Mouse (Mus musculus): ENCODE measurements around the gene Map4k5. TPM values are rescaled to one million over a fixed set of nuclear protein-coding genes. Genes with fewer than 3 reads are reported as not detected.

Map4k5 gene
- polyA plus RNA-seq, 1 experiment from 2014 or later: 33.7 TPM

- Histone ChIP-seq H3K9me3 (no peaks in the 10 kb centered on the region), H3K4me1 (peaks cover 18% of the 10 kb centered on the region), H3K27me3 (replicated peaks; ENCODE audit: low read depth, poor library complexity, severe bottlenecking) (peaks cover 52% of the 10 kb centered on the region), H3K27ac (replicated peaks) (peak within 1 kb of the TSS; percentile 76), H3K4me3 (peak within 1 kb of the TSS; percentile 70), H3K36me3 (replicated peaks) (no peaks in the 10 kb centered on the region)
- peak; percentile 61 for DNase-seq (ENCODE audit: low spot score)
- WGBS: 2% methylated on average over 45 of the region's 45 CpGs
These were observed 102.2 kb downstream of the Map4k5 start, which contains the start of gene Cdkl1 for GRCm38 (mm10) chr12:69790530-69791505. Cdkl1 (minus strand) TSS chr12:69791267.

GRCm38 (mm10) chr12:69789766-69790529, 103.1 kb downstream of the Map4k5 start:
- no peak for DNase-seq (ENCODE audit: low spot score)
- Histone ChIP-seq H3K27ac (replicated peaks) (peak overlapping the region; percentile 76), H3K27me3 (replicated peaks; ENCODE audit: low read depth, poor library complexity, severe bottlenecking) (peaks cover 52% of the 10 kb centered on the region), H3K36me3 (replicated peaks) (no peaks in the 10 kb centered on the region), H3K4me1 (peaks cover 18% of the 10 kb centered on the region), H3K4me3 (peak overlapping the region; percentile 70), H3K9me3 (no peaks in the 10 kb centered on the region)
- 33% methylated on average over 27 of the region's 27 CpGs for WGBS

GRCm38 (mm10) chr12:69788380-69788779, 104.6 kb downstream of the Map4k5 start:
- peaks cover 52% of the 10 kb centered on the region for H3K27me3 ChIP-seq (replicated peaks; ENCODE audit: low read depth, poor library complexity, severe bottlenecking)
- 84% methylated on average over 5 of the region's 5 CpGs for WGBS

GRCm38 (mm10) chr12:69785471-69785870, 107.5 kb downstream of the Map4k5 start:
- no peak for DNase-seq (ENCODE audit: low spot score)
- H3K4me1 ChIP-seq: peaks cover 12% of the 10 kb centered on the region
- no peak overlapping the region for H3K4me3 ChIP-seq
- 87% methylated on average over 9 of the region's 9 CpGs for WGBS
- H3K27ac ChIP-seq (replicated peaks): no peak overlapping the region
- no peaks in the 10 kb centered on the region for H3K9me3 ChIP-seq
- H3K27me3 ChIP-seq (replicated peaks; ENCODE audit: low read depth, poor library complexity, severe bottlenecking): peaks cover 32% of the 10 kb centered on the region
- H3K36me3 ChIP-seq (replicated peaks): no peaks in the 10 kb centered on the region

More at GRCm38 (mm10) chr12:69788380-69788779, 104.6 kb downstream of the Map4k5 start:
- no peak for DNase-seq (ENCODE audit: low spot score)
- Histone ChIP-seq H3K27ac (replicated peaks) (no peak overlapping the region), H3K4me1 (peaks cover 22% of the 10 kb centered on the region), H3K4me3 (no peak overlapping the region), H3K9me3 (no peaks in the 10 kb centered on the region), H3K36me3 (replicated peaks) (no peaks in the 10 kb centered on the region)

- H3K9me3 ChIP-seq: no peaks in the 10 kb centered on the region
- H3K27ac ChIP-seq (replicated peaks): no peak overlapping the region
- H3K27me3 ChIP-seq (replicated peaks; ENCODE audit: low read depth, poor library complexity, severe bottlenecking): peaks cover 11% of the 10 kb centered on the region; the same call in 1 of the 2 replicates
- DNase-seq (ENCODE audit: low spot score): no peak
- peaks cover 4% of the 10 kb centered on the region; the same call in 1 of the 2 replicates for H3K4me1 ChIP-seq
- H3K36me3 ChIP-seq (replicated peaks): no peaks in the 10 kb centered on the region
- H3K4me3 ChIP-seq: no peak overlapping the region
- 56% methylated on average over 6 of the region's 6 CpGs for whole genome bisulfite sequencing
These were observed 109.6 kb downstream of the Map4k5 start for GRCm38 (mm10) chr12:69783247-69784025.

GRCm38 (mm10) chr12:69781935-69782650, 110.9 kb downstream of the Map4k5 start:
- 88% methylated on average over 10 of the region's 10 CpGs for WGBS
- no peaks in the 10 kb centered on the region for H3K36me3 ChIP-seq (replicated peaks)
- no peaks in the 10 kb centered on the region for H3K27me3 ChIP-seq (replicated peaks; ENCODE audit: low read depth, poor library complexity, severe bottlenecking)
- no peaks in the 10 kb centered on the region for H3K9me3 ChIP-seq
- DNase-seq (ENCODE audit: low spot score): no peak
- H3K27ac ChIP-seq (replicated peaks): no peak overlapping the region
- peaks cover 4% of the 10 kb centered on the region; the same call in 1 of the 2 replicates for H3K4me1 ChIP-seq
- H3K4me3 ChIP-seq: no peak overlapping the region

- Histone ChIP-seq H3K27me3 (replicated peaks; ENCODE audit: low read depth, poor library complexity, severe bottlenecking) (no peaks in the 10 kb centered on the region), H3K36me3 (replicated peaks) (no peaks in the 10 kb centered on the region), H3K27ac (replicated peaks) (no peak overlapping the region), H3K4me3 (no peak overlapping the region), H3K4me1 (peaks cover 10% of the 10 kb centered on the region), H3K9me3 (no peaks in the 10 kb centered on the region)
- 85% methylated on average over 8 of the region's 8 CpGs for WGBS
- DNase-seq (ENCODE audit: low spot score): no peak
These were observed 111.5 kb downstream of the Map4k5 start for GRCm38 (mm10) chr12:69781480-69781879.

- Histone ChIP-seq H3K9me3 (no peaks in the 10 kb centered on the region), H3K36me3 (replicated peaks) (no peaks in the 10 kb centered on the region), H3K27me3 (replicated peaks; ENCODE audit: low read depth, poor library complexity, severe bottlenecking) (no peaks in the 10 kb centered on the region), H3K27ac (replicated peaks) (no peak overlapping the region), H3K4me3 (no peak overlapping the region), H3K4me1 (peaks cover 11% of the 10 kb centered on the region)
- no peak for DNase-seq (ENCODE audit: low spot score)
- 82% methylated on average over 2 of the region's 2 CpGs for WGBS
These were observed 115.0 kb downstream of the Map4k5 start for GRCm38 (mm10) chr12:69777957-69778356.

GRCm38 (mm10) chr12:69777341-69777730, 115.7 kb downstream of the Map4k5 start:
- DNase-seq (ENCODE audit: low spot score): no peak
- Histone ChIP-seq H3K27ac (replicated peaks) (no peak overlapping the region), H3K4me1 (peaks cover 11% of the 10 kb centered on the region), H3K27me3 (replicated peaks; ENCODE audit: low read depth, poor library complexity, severe bottlenecking) (no peaks in the 10 kb centered on the region), H3K36me3 (replicated peaks) (no peaks in the 10 kb centered on the region), H3K4me3 (no peak overlapping the region), H3K9me3 (no peaks in the 10 kb centered on the region)
- 88% methylated on average over 6 of the region's 6 CpGs for WGBS

GRCm38 (mm10) chr12:69776607-69777340, 116.2 kb downstream of the Map4k5 start:
- H3K27ac ChIP-seq (replicated peaks): no peak overlapping the region
- 69% methylated on average over 11 of the region's 11 CpGs for WGBS
- H3K9me3 ChIP-seq: no peaks in the 10 kb centered on the region
- no peaks in the 10 kb centered on the region for H3K27me3 ChIP-seq (replicated peaks; ENCODE audit: low read depth, poor library complexity, severe bottlenecking)
- H3K4me1 ChIP-seq: peaks cover 11% of the 10 kb centered on the region
- H3K4me3 ChIP-seq: no peak overlapping the region
- no peak for DNase-seq (ENCODE audit: low spot score)
- no peaks in the 10 kb centered on the region for H3K36me3 ChIP-seq (replicated peaks)

GRCm38 (mm10) chr12:69768841-69769240, 124.2 kb downstream of the Map4k5 start:
- no peaks in the 10 kb centered on the region for H3K9me3 ChIP-seq
- H3K27me3 ChIP-seq (replicated peaks; ENCODE audit: low read depth, poor library complexity, severe bottlenecking): no peaks in the 10 kb centered on the region
- H3K36me3 ChIP-seq (replicated peaks): no peaks in the 10 kb centered on the region
- 84% methylated on average over 2 of the region's 2 CpGs for WGBS
- H3K27ac ChIP-seq (replicated peaks): no peak overlapping the region
- peaks cover 13% of the 10 kb centered on the region for H3K4me1 ChIP-seq
- no peak overlapping the region for H3K4me3 ChIP-seq
- DNase-seq (ENCODE audit: low spot score): no peak
